Mouse (Mus musculus) gastrocnemius, adult 2 months (tissue): ENCODE data around the gene Cage1. TPM values are rescaled to one million over a fixed set of nuclear protein-coding genes. Genes with fewer than 3 reads are reported as not detected.

ENCODE experiments used
- DNase-seq: peaks from one replicate; pipeline ENCODE4 v3.0.0; 2022
- H3K27ac ChIP-seq: fragments of 200-600 bp; 2 replicates; pipeline ENCODE4 v1.8.1; 2022; ENCODE audit warnings: mild to moderate bottlenecking
- H3K4me3 ChIP-seq: fragments of 200-600 bp; 2 replicates; pipeline ENCODE4 v1.8.1; 2022; ENCODE audit warnings: mild to moderate bottlenecking, moderate library complexity
- CTCF ChIP-seq: fragments of 200-600 bp; IDR thresholded peaks from 2 replicates; pipeline ENCODE4 v1.8.1; 2022; ENCODE audit warnings: antibody characterized with exemption, mild to moderate bottlenecking, moderate library complexity
- intact Hi-C: fragments of 180-260 bp; cut with DNase I; formaldehyde crosslinking; loops from one replicate; pipeline ENCODE4 v1.15.1; 2025
- total RNA-seq, 2 experiments: library from RNA; stranded (reverse); gene quantifications; 2 replicates each; pipeline ENCODE4 v1.2.3; 2021

Gene Cage1
- total RNA-seq, 2 experiments from 2014 or later, result 0.74 to 1.5 TPM

DNA sequence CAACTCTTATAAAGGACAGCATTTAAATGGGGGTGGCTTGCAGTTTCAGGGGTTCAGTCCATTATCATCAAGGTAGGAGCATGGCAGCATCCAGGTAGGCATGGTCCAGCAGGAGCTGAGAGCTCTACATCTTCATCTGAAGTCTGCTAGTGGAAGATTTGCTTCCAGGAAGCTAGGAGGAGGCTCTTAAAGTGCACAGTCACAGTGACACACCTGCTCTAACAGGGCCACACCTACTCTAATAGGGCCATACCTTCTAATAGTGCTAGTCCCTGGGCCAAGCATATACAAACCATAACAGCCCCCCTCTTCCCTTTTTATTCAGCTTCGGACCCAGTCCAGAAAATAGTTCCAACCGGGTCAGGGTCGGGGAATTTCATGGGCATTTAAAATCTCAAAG is 37.2 kb downstream of the Cage1 start:
- Histone ChIP-seq H3K4me3 (no peak overlapping the region), H3K27ac (no peak overlapping the region)
- no peak for DNase-seq
- TF ChIP-seq CTCF, result no peak
- intact Hi-C loops, result loop anchor here (10.0 kb wide), 1 partner anchor 205 kb away; the partner anchor contains the start of gene Snrnp48

DNA sequence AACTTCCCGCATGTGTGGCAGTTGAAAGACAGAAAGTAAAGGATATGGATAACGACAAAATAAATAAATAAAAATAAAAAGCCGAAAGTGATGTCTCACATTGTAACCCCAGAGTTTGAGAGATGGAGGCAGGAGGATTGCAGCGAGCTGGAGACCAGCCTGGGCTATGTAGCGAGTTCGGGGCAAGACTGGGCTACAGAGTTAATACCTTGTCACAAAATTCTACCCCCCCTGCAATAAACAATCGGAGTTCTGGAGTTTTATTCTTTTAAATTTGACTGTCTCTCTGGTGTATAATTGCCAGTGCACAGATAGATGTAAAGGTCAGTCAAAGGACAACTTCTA is 42.5 kb downstream of the Cage1 start:
- H3K4me3 ChIP-seq, result peak overlapping the region; percentile 96
- H3K27ac ChIP-seq, result peak overlapping the region; percentile 96
- no peak for DNase-seq
- TF ChIP-seq CTCF, result no peak
- intact Hi-C loops, result loop anchor here (2.0 to 10.0 kb wide), 2 partner anchors 42 to 210 kb away; partner anchors contain the start of genes Cage1, Riok1 and Snrnp48

DNA sequence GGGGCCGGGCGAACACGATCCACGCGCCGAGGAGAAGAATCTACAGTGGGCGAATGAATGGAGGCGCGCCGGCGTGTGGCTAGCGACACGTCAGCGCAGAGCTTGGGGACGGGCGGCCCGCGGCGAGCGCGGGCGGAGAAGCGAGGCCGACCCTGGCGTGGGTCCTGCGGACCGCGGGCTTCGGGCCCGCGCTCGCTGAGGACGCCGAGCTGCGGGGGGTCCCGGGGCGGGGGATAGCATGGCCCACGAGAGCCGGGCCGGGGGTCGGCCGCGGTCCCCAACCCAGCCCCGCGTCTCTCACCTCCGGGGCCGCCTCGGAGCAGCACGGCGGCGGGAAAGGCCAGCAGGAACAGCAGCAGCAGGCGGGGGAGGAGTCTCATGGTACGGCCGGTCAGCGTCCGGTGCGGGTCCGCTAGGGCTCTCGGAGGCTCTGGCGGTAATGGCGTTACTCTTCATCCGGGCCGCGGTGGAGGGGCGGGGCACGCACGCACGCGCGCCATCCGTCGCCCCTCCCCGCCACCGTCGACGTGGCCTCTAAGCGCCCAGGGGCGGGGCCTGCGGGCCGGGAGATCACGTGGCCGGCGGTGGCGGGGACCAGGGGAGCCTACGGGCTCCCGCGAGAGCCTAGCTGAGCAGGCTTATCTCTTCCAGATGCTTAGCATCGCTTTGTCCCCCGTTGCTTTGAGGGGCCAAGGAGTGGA is 43.0 kb downstream of the Cage1 start, which contains the start of gene Ssr1:
Gene Ssr1 (minus strand): TSS at position 514 of the 701 bp plus-strand sequence.
- DNase-seq, result peak; percentile 99
- peak within 1 kb of the TSS; percentile 96 for H3K27ac ChIP-seq
- no peak for TF ChIP-seq CTCF
- H3K4me3 ChIP-seq, result peak within 1 kb of the TSS; percentile 96
- intact Hi-C loops, result loop anchor here (2.0 to 10.0 kb wide), 2 partner anchors 43 to 211 kb away; partner anchors contain the start of genes Cage1, Riok1 and Snrnp48

DNA sequence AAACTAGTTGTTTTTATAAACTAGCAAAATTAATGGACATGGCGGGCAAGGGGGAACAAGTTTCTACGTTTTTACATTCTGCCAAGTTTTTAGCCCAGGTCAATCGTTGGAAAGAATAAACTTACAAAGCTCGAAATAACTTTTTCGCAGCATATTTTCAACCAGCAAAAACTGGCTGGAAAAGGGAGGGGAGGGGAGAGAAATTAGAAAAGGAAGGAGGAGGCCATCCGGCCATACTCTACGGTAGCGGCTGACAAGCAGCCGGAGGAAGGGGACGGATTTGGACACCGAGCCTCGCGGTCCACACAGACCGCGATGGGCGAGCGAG is 43.5 kb downstream of the Cage1 start:
- peak overlapping the region; percentile 96 for H3K27ac ChIP-seq
- intact Hi-C loops, result loop anchor here (10.0 kb wide), 1 partner anchor 211 kb away; the partner anchor contains the start of gene Snrnp48
- no peak for DNase-seq
- TF ChIP-seq CTCF, result no peak
- H3K4me3 ChIP-seq, result peak overlapping the region; percentile 96

DNA sequence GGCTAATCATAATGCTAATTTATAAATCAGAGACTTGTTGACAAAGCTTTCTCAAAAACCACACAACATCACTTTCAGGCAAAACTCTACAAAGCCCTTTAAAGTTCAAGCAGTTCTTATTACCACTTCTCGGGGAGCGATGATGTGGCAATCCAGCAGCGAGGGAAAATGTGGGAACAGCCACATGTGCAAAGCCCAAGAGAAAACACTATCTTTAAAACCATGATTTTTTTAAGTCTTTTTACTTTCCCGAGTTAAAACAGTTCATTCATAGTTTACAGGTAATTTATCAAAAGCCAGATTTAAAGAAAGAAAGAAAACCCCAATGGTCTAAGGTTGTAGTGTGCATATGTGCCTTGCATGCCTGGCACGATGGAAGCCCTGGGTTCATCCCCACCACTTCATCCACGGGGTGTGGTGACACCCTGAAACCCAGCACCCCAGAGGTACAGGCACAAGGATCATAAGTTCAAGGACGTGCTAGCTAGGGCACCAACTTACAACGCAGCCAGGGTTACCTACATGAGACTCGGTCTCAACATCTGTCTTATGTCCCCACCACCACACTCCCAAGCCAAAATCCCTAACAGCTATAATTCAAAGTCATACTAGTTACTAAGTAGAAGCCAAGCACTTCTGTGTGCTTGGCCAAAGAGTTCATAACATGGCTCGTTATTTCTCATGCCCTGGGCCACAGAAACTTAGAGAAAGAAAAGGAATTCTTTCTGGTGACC is 44.1 kb downstream of the Cage1 start:
- intact Hi-C loops, result loop anchor here (10.0 kb wide), 1 partner anchor 212 kb away; the partner anchor contains the start of gene Snrnp48
- peak overlapping the region; percentile 96 for H3K27ac ChIP-seq
- H3K4me3 ChIP-seq, result peak overlapping the region; percentile 96
- TF ChIP-seq CTCF, result no peak
- no peak for DNase-seq

DNA sequence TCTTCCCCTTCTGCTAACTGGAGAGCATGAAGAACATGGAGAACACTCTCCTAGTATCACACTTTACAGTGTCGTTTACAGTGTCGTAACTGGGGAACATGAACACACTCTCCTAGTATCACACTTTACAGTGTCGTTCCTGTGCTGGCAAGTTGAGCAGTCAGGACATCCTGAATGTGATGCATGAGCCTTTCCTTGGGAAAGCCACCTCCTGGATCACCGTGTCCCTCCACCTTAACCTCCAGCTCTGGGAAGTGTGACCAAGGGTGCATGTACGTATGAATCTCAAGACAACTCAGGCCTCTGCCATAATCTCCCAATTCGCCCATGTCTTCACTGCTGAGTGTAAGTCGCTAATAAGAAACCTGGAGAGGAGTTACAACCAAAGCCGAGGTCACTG is 47.2 kb downstream of the Cage1 start:
- intact Hi-C loops, result loop anchor here (10.0 kb wide), 1 partner anchor 215 kb away; the partner anchor contains the start of gene Snrnp48
- no peak for TF ChIP-seq CTCF
- Histone ChIP-seq H3K27ac (no peak overlapping the region), H3K4me3 (no peak overlapping the region)
- DNase-seq, result no peak

DNA sequence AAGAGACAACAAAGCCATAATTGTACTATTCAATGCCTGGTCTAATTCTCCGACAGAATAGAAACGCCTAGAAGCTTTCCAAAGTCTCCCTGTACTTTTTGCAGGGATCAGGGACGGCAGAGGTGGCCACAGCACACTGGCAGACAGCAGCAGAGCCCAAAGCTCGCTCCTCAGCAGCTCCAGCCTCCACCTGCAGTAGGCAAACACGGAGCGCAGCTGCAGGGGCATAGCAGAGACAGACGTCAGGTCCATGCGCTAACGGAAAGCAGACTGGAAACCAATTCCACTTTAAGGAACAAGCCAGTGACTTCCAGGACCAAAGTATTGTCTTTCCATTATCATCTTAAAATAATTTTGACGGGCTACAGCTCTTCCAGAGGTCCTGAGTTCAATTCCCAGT is 50.7 kb downstream of the Cage1 start:
- H3K4me3 ChIP-seq, result no peak overlapping the region
- H3K27ac ChIP-seq, result no peak overlapping the region
- no peak for DNase-seq
- TF ChIP-seq CTCF, result no peak
- intact Hi-C loops, result no loop called here

DNA sequence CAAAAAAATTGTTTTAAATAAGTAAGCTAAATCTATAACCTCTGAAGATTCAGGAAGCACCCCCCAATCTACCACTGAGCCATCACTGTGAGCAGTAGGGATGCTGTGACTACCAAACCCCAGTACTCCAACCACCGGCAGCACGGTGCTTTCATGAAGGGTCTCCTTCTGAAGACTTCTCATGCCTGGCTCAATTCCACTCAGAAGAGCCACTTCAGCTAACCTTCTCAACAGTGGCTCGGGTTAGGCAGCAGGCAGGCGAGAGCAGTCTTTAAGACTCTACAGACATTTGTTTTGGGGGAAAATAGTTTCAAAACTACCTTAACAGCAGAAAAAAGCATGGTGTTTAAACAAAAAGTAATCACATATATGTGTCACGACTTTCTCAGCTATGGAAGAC is 55.8 kb downstream of the Cage1 start:
- intact Hi-C loops, result no loop called here
- Histone ChIP-seq H3K27ac (no peak overlapping the region), H3K4me3 (no peak overlapping the region)
- no peak for DNase-seq
- TF ChIP-seq CTCF, result no peak

DNA sequence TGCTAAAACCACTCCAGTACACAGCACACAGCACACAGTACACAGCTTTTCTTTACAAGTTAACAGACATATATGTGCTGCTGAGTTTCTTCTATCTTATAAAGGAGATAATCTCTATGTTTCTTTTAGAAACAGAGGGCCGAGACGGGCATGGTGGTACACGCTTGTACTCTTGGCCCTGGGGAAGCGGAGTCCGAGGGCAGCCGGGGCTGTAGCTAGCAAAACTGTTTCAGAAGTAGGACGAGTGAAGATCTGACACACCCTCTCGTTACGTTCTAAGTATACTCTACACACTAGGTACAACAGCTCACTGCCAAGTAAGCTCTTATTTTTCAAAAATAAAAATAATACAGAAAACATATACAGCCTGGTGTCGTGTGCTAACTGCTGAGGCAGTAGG is 56.5 kb downstream of the Cage1 start:
- no peak for DNase-seq
- H3K27ac ChIP-seq, result no peak overlapping the region
- intact Hi-C loops, result no loop called here
- TF ChIP-seq CTCF, result no peak
- no peak overlapping the region for H3K4me3 ChIP-seq

DNA sequence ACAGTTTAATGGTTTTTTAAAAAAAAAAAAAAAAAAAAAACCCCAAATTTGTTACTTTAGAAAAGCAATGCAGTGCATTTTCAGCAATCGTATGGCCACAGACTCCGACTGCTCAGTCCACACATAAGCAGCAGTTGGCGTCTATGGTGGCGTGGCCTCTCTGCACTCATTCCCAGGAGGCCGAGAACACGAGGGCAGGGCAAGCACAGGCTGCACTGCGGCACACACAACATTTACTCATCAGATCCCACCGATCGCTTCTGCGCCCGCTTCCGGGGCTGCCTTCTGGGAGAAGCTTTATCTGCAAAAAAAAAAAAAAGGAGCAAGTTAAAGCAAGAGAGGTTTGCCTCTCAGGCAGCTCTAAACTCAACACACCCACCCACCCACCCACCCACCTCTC is 57.4 kb downstream of the Cage1 start:
- DNase-seq, result no peak
- Histone ChIP-seq H3K27ac (no peak overlapping the region), H3K4me3 (no peak overlapping the region)
- intact Hi-C loops, result no loop called here
- no peak for TF ChIP-seq CTCF

DNA sequence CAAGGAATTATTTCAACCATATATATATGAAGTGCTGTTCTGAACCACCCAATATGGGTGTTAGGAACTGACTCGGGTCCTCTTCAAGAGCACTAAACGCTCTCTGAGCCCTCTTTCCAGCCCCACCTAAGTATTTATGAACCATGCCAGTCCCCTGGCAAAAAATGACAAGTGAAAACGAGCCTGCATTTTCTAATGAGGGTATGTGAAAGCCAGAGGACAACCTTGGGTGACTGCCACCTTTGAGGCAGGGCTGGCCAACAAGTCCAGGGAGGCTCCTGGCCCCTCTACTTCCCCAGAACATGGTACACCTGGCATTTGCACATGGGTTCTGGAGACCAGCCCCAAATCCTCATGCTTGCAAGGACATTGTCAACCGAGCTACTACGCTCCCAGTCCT is 62.1 kb downstream of the Cage1 start:
- Histone ChIP-seq H3K27ac (no peak overlapping the region), H3K4me3 (no peak overlapping the region)
- no peak for DNase-seq
- intact Hi-C loops, result no loop called here
- no peak for TF ChIP-seq CTCF

DNA sequence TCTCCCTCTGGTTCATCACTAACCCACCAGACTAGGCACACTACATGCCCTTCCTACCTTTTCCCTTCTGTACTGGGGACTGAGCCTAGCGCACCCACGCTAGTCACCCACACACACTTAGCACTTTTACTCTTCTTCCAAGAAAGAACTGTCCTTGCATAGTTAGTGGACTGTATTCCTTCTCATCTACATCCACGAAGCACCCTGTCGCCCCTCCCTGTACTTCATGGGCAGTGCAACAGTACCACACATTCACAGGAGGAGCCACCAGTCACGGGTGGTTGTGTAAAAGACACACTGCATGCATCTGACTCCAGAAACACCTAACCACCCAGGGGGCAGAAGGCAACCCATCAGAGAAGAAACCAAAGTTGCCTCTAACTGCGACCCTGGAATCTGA is 62.8 kb downstream of the Cage1 start:
- intact Hi-C loops, result no loop called here
- DNase-seq, result no peak
- TF ChIP-seq CTCF, result no peak
- no peak overlapping the region for H3K4me3 ChIP-seq
- H3K27ac ChIP-seq, result no peak overlapping the region

DNA sequence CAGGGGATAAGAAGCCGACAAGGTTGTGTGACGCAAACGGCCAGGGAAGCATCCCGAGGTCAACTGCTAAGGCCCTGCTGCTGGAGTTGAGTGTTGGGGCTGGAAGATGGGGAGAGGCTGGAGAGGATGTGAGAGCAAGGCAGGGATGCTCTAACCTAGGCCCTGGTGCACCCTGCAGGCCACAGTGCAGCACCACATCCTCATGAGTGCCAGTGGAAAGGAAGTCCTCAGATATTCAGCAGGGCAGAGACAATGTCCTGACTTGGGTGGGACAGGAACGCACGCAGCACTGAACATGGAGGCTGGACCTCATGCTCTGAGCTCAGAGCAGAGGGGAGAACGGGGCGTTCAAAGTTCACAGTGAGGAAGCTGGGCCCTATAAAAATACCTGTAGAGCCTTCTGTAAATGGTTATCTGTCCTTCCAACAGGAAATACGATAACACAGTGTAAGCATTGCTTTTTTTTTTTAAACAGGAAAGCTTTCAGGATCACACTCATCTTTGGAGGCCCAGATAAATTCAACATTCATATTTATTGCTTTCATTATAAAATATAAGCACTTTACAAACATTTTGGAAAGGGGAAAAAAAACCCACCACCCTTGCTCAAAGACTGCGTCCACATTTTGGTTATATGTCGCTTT is 65.9 kb downstream of the Cage1 start:
- no peak overlapping the region for H3K4me3 ChIP-seq
- TF ChIP-seq CTCF, result no peak
- intact Hi-C loops, result no loop called here
- no peak for DNase-seq
- no peak overlapping the region for H3K27ac ChIP-seq
